Comparison of ENCODE assay signal across 17 mouse cellular contexts in the genomic region with DNA sequence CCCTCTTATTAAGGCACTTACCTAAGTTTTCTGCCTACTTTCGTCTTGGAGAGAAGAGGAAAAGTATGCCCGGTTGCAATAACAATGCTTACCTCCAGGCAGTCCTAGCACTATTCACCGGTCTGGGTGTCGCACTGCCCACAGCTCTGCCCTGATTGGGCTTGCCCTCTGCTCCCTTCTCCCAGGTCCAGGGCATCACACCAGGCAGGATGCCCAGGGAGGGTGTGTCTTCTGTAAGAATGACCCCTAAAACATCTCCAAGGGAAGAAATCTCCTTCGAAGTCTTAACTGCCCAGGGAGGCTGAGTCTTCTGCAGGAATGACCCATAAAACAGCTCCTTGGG. TPM values are rescaled to one million over a fixed set of nuclear protein-coding genes. Genes with fewer than 3 reads are reported as not detected.
A peak's percentile ranks its signal among the peaks of the same experiment; 100 is the strongest.
DNase-seq lines count a peak whose midpoint lies in the region; ATAC-seq lines count a peak whose summit lies in the region.
"Had no signal": no experiment of that assay in that cellular context is flagged by ENCODE, and none has a peak within 500 bp of the region (broad histone marks: within the 10 kb centered on the region; RNA-seq: fewer than 3 reads in every experiment).

No protein-coding gene starts in this region.

- no peak overlapping the region for H3K4me2 ChIP-seq in heart, embryonic 15.5 days
- H3K4me2 ChIP-seq in lung, embryonic 16.5 days (ENCODE audit: low read depth, low read length): no peak overlapping the region
- H3K4me2 ChIP-seq in limb, embryonic 13.5 days (replicated peaks): 0 out of 2 replicates have a peak overlapping the region, but pooled peaks have one; percentile 35
- H3K4me2 ChIP-seq: liver, embryonic 11.5 days; midbrain, embryonic 13.5 days; neural tube, embryonic 13.5 days had no signal

- H3K4me1 ChIP-seq in heart, embryonic 15.5 days (replicated peaks): no peaks in the 10 kb centered on the region
- H3K4me1 ChIP-seq in lung, embryonic 16.5 days (replicated peaks; ENCODE audit: control insufficient read depth, insufficient read depth, low read length): 0 out of 2 replicates have a peak, but pooled peaks cover 2% of the 10 kb centered on the region
- H3K4me1 ChIP-seq in limb, embryonic 13.5 days: peaks cover 18% of the 10 kb centered on the region

- 0 out of 2 replicates have a peak, but pooled peaks have one; percentile 32 for ATAC-seq in cerebellum, adult (ENCODE audit: insufficient number of reproducible peaks, low FRiP score, low TSS enrichment)
- 0 out of 2 replicates have a peak, but pooled peaks have one; percentile 35 for ATAC-seq in heart, embryonic 15.5 days (replicated peaks; ENCODE audit: insufficient number of reproducible peaks, insufficient read depth, low FRiP score, low read depth)
- ATAC-seq in lung, embryonic 16.5 days (ENCODE audit: low read depth): peak; percentile 52; the same call in 1 of the 2 replicates
- ATAC-seq in limb, embryonic 13.5 days (ENCODE audit: low FRiP score, low read depth): no peak
- ATAC-seq: liver, postnatal 0 days had no signal

- intact Hi-C loops in heart, postnatal 25 days (cut with DNase I): no loop called here

- no peak overlapping the region for H3K9ac ChIP-seq in heart, embryonic 15.5 days
- H3K9ac ChIP-seq in lung, embryonic 16.5 days (ENCODE audit: low read length): no peak overlapping the region
- no peak overlapping the region for H3K9ac ChIP-seq in limb, embryonic 13.5 days
- H3K9ac ChIP-seq: liver, postnatal 0 days; midbrain, embryonic 13.5 days; neural tube, embryonic 13.5 days had no signal

- no peaks in the 10 kb centered on the region for H3K36me3 ChIP-seq in heart, embryonic 15.5 days
- H3K36me3 ChIP-seq in lung, embryonic 16.5 days (ENCODE audit: control insufficient read depth, insufficient read depth, low read length): no peaks in the 10 kb centered on the region
- H3K36me3 ChIP-seq in limb, embryonic 13.5 days: no peaks in the 10 kb centered on the region
- H3K36me3 ChIP-seq: midbrain, embryonic 13.5 days; neural tube, embryonic 13.5 days had no signal

- H3K4me3 ChIP-seq in heart, embryonic 15.5 days: no peak overlapping the region
- H3K4me3 ChIP-seq in lung, embryonic 16.5 days (ENCODE audit: low read length): no peak overlapping the region
- no peak overlapping the region for H3K4me3 ChIP-seq in limb, embryonic 13.5 days
- H3K4me3 ChIP-seq: erythroblast, embryonic 14.5 days; midbrain, embryonic 13.5 days; neural tube, embryonic 13.5 days had no signal

- 0 out of 2 replicates have a peak, but pooled peaks cover 4% of the 10 kb centered on the region for H3K27me3 ChIP-seq in heart, embryonic 15.5 days
- H3K27me3 ChIP-seq in lung, embryonic 16.5 days (ENCODE audit: control insufficient read depth, insufficient read depth, low read depth, low read length): no peaks in the 10 kb centered on the region
- H3K27me3 ChIP-seq in limb, embryonic 13.5 days: no peaks in the 10 kb centered on the region
- H3K27me3 ChIP-seq: neural tube, embryonic 13.5 days had no signal

- no peak overlapping the region for H3K27ac ChIP-seq in heart, embryonic 15.5 days
- no peak overlapping the region for H3K27ac ChIP-seq in lung, embryonic 16.5 days (ENCODE audit: low read length)
- H3K27ac ChIP-seq in limb, embryonic 13.5 days: no peak overlapping the region
- H3K27ac ChIP-seq: gastrocnemius, adult 2 months; hindbrain, postnatal 0 days; midbrain, embryonic 13.5 days; neural tube, embryonic 13.5 days had no signal

- H3K9me3 ChIP-seq in heart, embryonic 15.5 days (replicated peaks): no peaks in the 10 kb centered on the region
- no peaks in the 10 kb centered on the region for H3K9me3 ChIP-seq in lung, embryonic 16.5 days (ENCODE audit: control insufficient read depth, low read length)
- no peaks in the 10 kb centered on the region; the same call in 1 of the 2 replicates for H3K9me3 ChIP-seq in limb, embryonic 13.5 days
- H3K9me3 ChIP-seq: midbrain, embryonic 13.5 days; neural tube, embryonic 13.5 days had no signal

- 54% methylated on average over 5 of the region's 5 CpGs for WGBS in heart, embryonic 15.5 days
- 50% methylated on average over 5 of the region's 5 CpGs for WGBS in lung, embryonic 16.5 days
- 41% methylated on average over 5 of the region's 5 CpGs for WGBS in limb, embryonic 13.5 days

- no peak for DNase-seq in cerebellum, adult 8-10 months
- DNase-seq in heart, postnatal 25 days (ENCODE audit: low spot score): no peak
- no peak for DNase-seq in lung, postnatal 4 days
- DNase-seq in adrenal gland, adult 2 months: no peak

RNA-seq across cellular contexts. Expression of a gene that starts 49.9 kb away (rescaled TPM):
- 45.9 and 54.5 TPM in 2 replicates for polyA plus RNA-seq in heart, embryonic 15.5 days (2015; fragmentation: Nextera tagmentation; extraction: Ambion mirVana)
- 100 to 1,000 TPM; 127 to 153 TPM for total RNA-seq in heart, postnatal 25 days (2021)
- 77.5 and 84.0 TPM in 2 replicates for polyA plus RNA-seq in lung, embryonic 16.5 days (2015; fragmentation: Nextera tagmentation; extraction: Ambion mirVana)
- polyA plus RNA-seq in limb, embryonic 13.5 days (2015; fragmentation: Nextera tagmentation; extraction: Ambion mirVana): 25.5 and 26.4 TPM in 2 replicates
- total RNA-seq in adrenal gland, adult 2 months (2021): 10 to 100 TPM; 38.7 to 59.7 TPM
- polyA plus RNA-seq in adrenal gland, adult 2 months (2012; rRNA removed): 57.1 and 57.2 TPM in 2 replicates
- total RNA-seq: hematopoietic stem cell, adult 5-6 weeks; megakaryocyte progenitor cell, adult 5-6 weeks had no signal
